Mouse (Mus musculus): ENCODE results near the gene Thtpa.

DNA sequence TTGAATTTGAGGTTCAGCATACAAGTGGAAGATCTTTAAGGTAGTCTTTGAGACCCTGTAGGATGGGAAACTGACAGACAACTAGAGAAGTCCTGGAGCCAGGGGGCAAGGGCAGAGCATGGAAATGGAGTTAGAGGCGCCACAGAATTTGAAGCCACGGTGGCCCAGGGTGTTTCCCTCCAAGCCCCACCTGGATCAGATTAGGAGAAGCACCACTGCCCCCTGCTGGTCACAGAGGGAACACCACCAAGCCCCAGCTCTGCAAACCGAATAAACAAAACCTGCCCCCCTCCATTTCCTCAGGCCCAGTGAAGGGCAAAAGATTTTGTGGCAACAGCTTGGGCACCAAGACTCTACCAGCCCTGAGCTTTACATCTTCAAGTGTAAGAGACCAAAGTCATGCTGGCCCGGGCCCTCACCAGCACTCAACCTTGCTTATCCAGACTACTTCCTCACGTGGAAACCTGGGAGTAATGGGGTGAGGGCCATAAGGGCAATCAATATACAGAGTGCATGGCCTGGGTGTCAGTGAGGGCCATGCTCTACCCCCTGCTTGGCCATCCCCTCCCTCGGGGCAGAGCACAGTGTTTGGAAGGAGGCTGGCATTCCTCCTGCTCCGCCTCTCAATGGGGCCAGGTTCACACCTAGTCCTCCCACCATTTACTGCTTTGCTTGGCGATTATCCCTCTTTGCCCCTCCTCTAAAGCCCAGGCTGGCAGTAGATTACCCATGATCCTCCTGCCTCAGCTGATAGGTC, 15.2 kb upstream of the Thtpa start:
- no peak for TF ChIP-seq POLR2A (IDR thresholded peaks at IDR 0.05; ENCODE audit: control insufficient read depth in 1 of 2, insufficient read depth in 1 of 2, low read depth in 1 of 2, low read length in 2 of 2, poor library complexity in 1 of 2)
- TF ChIP-seq CTCF (IDR thresholded peaks at IDR 0.05 in 2 of 3, conservative IDR thresholded peaks at IDR 0.05 in 1 of 3; ENCODE audit: control insufficient read depth in 1 of 3, insufficient read depth in 1 of 3, low read depth in 2 of 3, low read length in 3 of 3, poor library complexity in 1 of 3, severe bottlenecking in 1 of 3) = peak; percentile 81 to 90 (median 84)
- TF ChIP-seq ZC3H11A (IDR thresholded peaks at IDR 0.05; ENCODE audit: low read depth, low read length) = peak; percentile 46
- no peak for TF ChIP-seq TAL1 (IDR thresholded peaks at IDR 0.05; ENCODE audit: low read length)
- no peak for TF ChIP-seq MXI1 (IDR thresholded peaks at IDR 0.05; ENCODE audit: low read depth, low read length)
- no peak for TF ChIP-seq TBP (IDR thresholded peaks at IDR 0.05; ENCODE audit: low read depth, low read length)
- no peak for TF ChIP-seq MEF2A (IDR thresholded peaks at IDR 0.05; ENCODE audit: extremely low read depth, insufficient replicate concordance, low read depth, low read length, poor library complexity, severe bottlenecking)
- no peak for TF ChIP-seq EP300 (IDR thresholded peaks at IDR 0.05; ENCODE audit: low read depth in 1 of 2, low read length in 2 of 2)
- no peak for TF ChIP-seq BHLHE40 (IDR thresholded peaks at IDR 0.05; ENCODE audit: borderline replicate concordance, low read depth, low read length)
- TF ChIP-seq ZKSCAN1 (IDR thresholded peaks at IDR 0.05; ENCODE audit: low read depth, low read length) = no peak
- TF ChIP-seq ELF1 (IDR thresholded peaks at IDR 0.05; ENCODE audit: low read depth, low read length) = no peak

All from MEL (cell line).